Mouse (Mus musculus) heart, postnatal 14 days (tissue): ENCODE results near the gene Kcnd3. TPM values are rescaled to one million over a fixed set of nuclear protein-coding genes. Genes with fewer than 3 reads are reported as not detected.

Experiments used
- DNase-seq, 2 experiments: peaks; one replicate each; pipeline ENCODE4 v3.0.0; 2021 to 2022
- intact Hi-C: fragments of 180-260 bp; cut with DNase I; formaldehyde crosslinking; loops from one replicate; pipeline ENCODE4 v1.15.1; 2025
- total RNA-seq, 2 experiments: library from RNA; stranded (reverse); gene quantifications; 2 replicates each; pipeline ENCODE4 v1.2.3; 2021

Kcnd3 gene
- total RNA-seq, 2 experiments from 2014 or later, result 4.4 to 5.2 TPM

DNA sequence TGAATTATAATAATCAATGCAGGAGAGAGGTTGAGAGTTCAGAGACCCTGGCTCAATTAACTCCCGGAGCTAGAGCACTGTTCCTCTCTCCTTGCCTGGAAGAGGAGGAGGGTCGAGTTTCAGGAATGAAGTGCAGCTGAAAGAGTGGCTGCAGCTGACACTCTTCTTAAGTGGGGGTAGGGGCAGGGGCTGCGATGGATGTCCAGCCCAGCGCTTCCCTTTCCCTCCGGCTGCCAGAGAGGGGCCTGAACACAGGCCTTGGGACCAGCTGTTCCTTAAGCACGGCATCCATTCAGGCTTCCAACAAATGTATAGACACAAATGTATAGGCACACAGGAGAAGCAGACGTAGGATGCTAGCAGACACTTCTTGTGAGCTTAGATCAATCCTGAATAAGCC is 255.5 kb downstream of the Kcnd3 start:
- intact Hi-C loops, result no loop called here

GRCm38 (mm10) chr3:105710246-105710645 is 258.1 kb downstream of the Kcnd3 start:
- peak in 1 of 2 experiments; percentile 24 for DNase-seq
- intact Hi-C loops, result no loop called here

More for the DNA sequence above, 255.5 kb downstream of the Kcnd3 start:
- no peak for DNase-seq

DNA sequence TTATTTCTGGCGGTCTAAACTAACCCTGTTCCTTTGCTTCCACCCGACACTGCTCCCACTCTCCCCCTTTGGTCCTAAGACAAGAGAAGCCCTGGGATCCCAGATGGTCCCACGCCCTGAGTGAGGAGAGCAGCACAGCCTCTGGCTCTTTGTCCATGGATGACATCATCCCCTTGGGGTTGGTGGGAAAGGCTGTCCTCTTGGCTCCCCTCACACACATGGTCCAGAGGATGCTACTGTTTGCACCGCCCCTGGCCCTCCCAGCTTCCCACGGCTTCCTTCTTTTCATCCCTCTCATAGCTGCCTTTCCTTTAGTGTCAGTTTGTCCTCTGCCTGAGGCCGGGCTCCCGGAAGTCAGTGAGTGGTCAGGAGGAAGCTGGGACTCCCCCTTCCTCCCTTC is 259.6 kb downstream of the Kcnd3 start:
- peak; percentile 74 to 80 for DNase-seq
- intact Hi-C loops, result no loop called here

DNA sequence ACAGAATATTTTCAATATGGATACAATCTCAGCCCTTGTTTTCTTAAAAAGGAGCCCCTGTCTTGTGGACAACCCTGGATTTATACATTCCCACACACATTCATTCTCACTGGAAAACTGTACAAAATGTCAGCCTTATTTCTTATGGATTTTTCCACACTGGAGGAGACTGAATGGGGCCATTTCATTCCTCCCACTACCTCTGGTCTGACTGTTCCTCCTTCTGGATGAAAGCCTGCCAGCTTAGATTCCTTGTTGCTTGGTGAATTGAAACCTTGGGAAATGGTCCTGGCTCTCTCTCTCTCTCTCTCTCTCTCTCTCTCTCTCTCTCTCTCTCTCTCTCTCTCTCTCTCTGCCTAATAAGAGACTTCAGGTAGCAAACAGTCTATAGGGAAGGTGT is 260.7 kb downstream of the Kcnd3 start:
- no peak for DNase-seq
- intact Hi-C loops, result no loop called here

DNA sequence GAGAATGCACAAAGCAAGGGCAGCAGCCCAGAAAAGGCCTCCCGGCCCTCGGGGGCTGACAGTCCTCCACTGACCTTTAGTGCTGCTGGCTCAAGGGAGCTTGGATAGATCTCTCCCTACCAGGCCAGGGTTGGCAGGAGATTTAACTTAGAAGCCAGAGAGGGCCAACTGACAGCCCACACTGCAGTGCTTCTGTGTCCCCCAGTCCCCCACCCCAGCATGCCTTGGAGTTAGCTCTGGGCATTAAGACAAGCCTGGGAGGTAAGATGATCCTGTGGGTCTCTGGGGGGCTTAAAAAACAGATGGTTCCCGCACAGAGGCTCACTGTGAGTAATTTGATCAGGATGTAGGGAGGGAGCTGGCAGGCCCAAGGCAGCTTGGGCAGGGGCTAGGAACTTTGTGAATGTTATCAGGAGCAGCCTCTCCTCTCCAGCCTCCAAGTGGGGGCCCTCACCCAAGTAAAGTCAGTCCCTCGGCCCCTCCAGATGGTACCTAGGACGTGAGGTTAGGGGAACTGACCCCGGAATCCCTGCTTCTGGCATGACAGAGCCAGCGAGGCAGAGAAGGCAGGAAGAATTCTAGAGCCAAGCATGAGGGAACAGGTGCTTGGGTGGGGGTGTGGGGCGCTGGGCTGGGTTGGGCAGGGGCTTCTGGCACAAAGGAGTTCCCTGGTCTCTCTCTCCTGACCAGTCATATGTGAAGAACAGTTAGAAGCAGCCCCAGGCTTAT is 262.1 kb downstream of the Kcnd3 start:
- DNase-seq, result peak; percentile 38 to 53
- intact Hi-C loops, result no loop called here

DNA sequence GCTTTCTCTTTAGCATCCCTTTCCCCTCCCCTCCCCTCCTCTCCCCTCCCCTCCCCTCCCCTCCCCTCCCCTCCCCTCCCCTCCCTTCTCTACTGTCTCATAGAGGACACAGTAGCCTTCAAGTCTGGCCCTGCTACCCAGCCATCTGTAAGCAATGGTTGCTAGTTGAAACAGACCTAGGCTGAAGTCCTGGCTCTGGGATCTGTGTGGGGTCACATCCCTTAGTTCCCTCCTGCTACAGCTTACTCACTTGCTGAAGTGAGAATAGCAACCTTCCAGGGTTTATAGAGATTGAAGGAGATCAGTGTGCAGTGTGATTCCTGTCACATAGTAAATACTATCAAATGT is 262.7 kb downstream of the Kcnd3 start:
- intact Hi-C loops, result no loop called here
- DNase-seq, result no peak

GRCm38 (mm10) chr3:105716353-105717000 is 264.3 kb downstream of the Kcnd3 start:
- no peak for DNase-seq
- intact Hi-C loops, result no loop called here

DNA sequence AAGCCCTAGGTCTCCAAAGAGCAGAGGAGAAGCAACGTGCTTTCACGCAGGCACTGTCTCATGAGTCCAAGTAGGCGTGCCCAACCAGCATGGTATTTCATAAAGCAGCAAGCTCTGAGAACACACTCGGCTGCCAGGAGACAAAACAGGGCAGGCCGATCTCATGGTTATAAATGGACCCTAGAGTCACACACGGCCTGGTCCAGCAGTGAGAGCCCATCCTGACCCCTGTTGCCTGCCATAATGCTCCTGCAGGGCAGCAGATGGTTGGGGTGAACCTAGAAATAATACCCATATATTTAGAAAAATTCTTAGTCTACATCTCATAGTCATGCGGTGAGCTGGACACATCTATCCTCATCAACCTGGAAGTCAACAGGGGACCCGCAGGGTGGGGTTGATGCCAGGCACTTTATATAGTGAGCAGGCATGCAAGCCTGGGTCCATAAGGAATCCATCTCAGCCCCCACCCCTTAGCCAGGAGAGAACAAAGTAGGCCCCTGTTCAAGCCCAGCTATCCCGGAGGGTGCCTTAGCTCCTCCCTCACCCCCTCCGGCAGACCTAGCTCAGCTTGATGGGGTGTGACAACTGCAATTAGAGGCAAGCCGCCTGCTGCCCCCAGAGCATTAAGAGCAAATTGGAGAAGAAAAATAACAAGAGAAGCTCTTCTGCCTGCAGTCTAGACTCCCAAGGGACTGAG is 265.9 kb downstream of the Kcnd3 start:
- peak in 1 of 2 experiments; percentile 25 for DNase-seq
- intact Hi-C loops, result no loop called here

GRCm38 (mm10) chr3:105718746-105719145 is 266.6 kb downstream of the Kcnd3 start:
- intact Hi-C loops, result no loop called here
- DNase-seq, result no peak

GRCm38 (mm10) chr3:105719979-105720378 is 267.8 kb downstream of the Kcnd3 start:
- DNase-seq, result no peak
- intact Hi-C loops, result loop anchor here (5.0 kb wide), 1 partner anchor 237 kb away; the partner anchor contains the start of gene Wdr77

- no peak for DNase-seq
- intact Hi-C loops, result loop anchor here (5.0 kb wide), 1 partner anchor 237 kb away; the partner anchor contains the start of gene Wdr77
Measured at GRCm38 (mm10) chr3:105720514-105720913, 268.4 kb downstream of the Kcnd3 start.

GRCm38 (mm10) chr3:105721681-105722201 is 269.6 kb downstream of the Kcnd3 start:
- intact Hi-C loops, result loop anchor here (5.0 kb wide), 1 partner anchor 236 kb away; the partner anchor contains the start of gene Wdr77
- no peak for DNase-seq

- peak in 1 of 2 experiments; percentile 39 for DNase-seq
- intact Hi-C loops, result loop anchor here (5.0 kb wide), 1 partner anchor 235 kb away; the partner anchor contains the start of gene Wdr77
Measured at GRCm38 (mm10) chr3:105722510-105722909, 270.4 kb downstream of the Kcnd3 start.

Other genes starting within 250 kb of the Kcnd3 start
- 10 to 100 TPM; 11.2 to 12.7 TPM for gene Ddx20, start 235.2 kb downstream of the Kcnd3 start, total RNA-seq